Mouse (Mus musculus) stomach, embryonic 14.5 days (tissue): ENCODE data around the gene Mrpl53. TPM values are rescaled to one million over a fixed set of nuclear protein-coding genes. Genes with fewer than 3 reads are reported as not detected.
A peak's percentile ranks its signal among the peaks of the same experiment; 100 is the strongest.

Experiments
- ATAC-seq: fragments of 200-750 bp; cut with Nextera tagmentation; 2 replicates; pipeline ENCODE4 v1.8.0; 2017; ENCODE audit warnings: low read depth, moderate TSS enrichment; ENCODE audit not compliant: insufficient number of reproducible peaks, insufficient read depth, low FRiP score
- H3K27ac ChIP-seq: fragments of 300-500 bp; sonication (generic); 2 replicates; pipeline ENCODE4 v1.5.1; 2014; ENCODE audit warnings: mild to moderate bottlenecking, low read length, moderate library complexity, mixed read lengths
- H3K27me3 ChIP-seq: fragments of 300-500 bp; sonication (generic); 2 replicates; pipeline ENCODE4 v1.6.1; 2014; ENCODE audit warnings: low read length, control low read depth, mixed read lengths; ENCODE audit not compliant: control insufficient read depth, insufficient read depth
- H3K36me3 ChIP-seq: fragments of 300-500 bp; sonication (generic); 2 replicates; pipeline ENCODE4 v1.6.1; 2014; ENCODE audit warnings: mild to moderate bottlenecking, control low read depth, low read length, moderate library complexity, mixed read lengths; ENCODE audit not compliant: control insufficient read depth, insufficient read depth
- H3K4me1 ChIP-seq: fragments of 300-500 bp; sonication (generic); 2 replicates; pipeline ENCODE4 v1.6.1; 2014; ENCODE audit warnings: low read length, control low read depth, mixed read lengths; ENCODE audit not compliant: control insufficient read depth, insufficient read depth
- H3K4me2 ChIP-seq: fragments of 300-500 bp; sonication (generic); replicated peaks from 2 replicates; pipeline ENCODE4 v1.6.1; 2014; ENCODE audit warnings: low read depth, low read length, control low read depth
- H3K4me3 ChIP-seq: fragments of 300-500 bp; sonication (generic); 2 replicates; pipeline ENCODE4 v1.5.1; 2014; ENCODE audit warnings: low read depth, low read length, control low read depth
- H3K9ac ChIP-seq: fragments of 300-500 bp; sonication (generic); replicated peaks from 2 replicates; pipeline ENCODE4 v1.6.1; 2014; ENCODE audit warnings: low read depth, mild to moderate bottlenecking, control low read depth, low read length, moderate library complexity, mixed read lengths
- H3K9me3 ChIP-seq: fragments of 300-500 bp; sonication (generic); 2 replicates; pipeline ENCODE4 v1.6.1; 2016; ENCODE audit warnings: low read depth, low read length, control low read depth; ENCODE audit not compliant: control insufficient read depth
- WGBS: fragments of 180-500 bp; shearing (Covaris S2); extraction: QIAGEN DNeasy Blood & Tissue Kit; methylation state at CpG from one replicate; pipeline ENCODE4 v1.1.7; 2014; 5-methylcytosine and 5-hydroxymethylcytosine counted together
- polyA plus RNA-seq: library from polyadenylated mRNA; unstranded; fragments of >200 nt; fragmentation: Nextera tagmentation; extraction: Ambion mirVana; gene quantifications from 2 replicates; pipeline ENCODE4 v1.2.1, GENCODE M21; 2014

Mrpl53 gene
- polyA plus RNA-seq, 1 experiment from 2014 or later: 129 TPM

DNA sequence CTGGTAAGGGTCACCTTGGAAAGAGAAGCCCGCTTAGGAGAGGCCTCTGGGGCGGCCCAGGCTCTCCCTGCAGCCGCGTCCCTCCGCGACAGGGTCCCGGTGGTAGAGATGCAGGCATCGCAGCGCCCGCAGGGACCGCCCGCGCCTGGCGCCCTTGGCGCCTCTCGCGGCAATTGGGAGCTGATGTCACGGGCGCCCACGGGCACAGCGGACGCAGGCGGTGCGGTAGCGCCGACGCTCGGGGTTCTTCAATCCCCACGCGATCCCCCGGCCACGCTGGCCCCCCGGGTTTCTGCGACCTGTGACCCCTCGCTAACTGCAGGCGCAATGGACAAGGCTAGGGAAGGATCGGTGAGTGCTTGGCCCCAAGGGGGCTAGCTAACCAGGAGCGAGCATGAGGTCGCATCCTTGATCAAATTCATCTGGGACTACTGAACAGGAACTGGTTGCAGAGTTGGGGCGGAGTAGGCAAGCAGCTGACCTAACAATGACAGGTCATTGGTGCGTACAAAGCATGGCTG is 33.4 kb downstream of the Mrpl53 start:
- peaks cover 6% of the 10 kb centered on the region for H3K36me3 ChIP-seq
- no peaks in the 10 kb centered on the region for H3K27me3 ChIP-seq
- H3K4me1 ChIP-seq: peaks cover 17% of the 10 kb centered on the region
- ATAC-seq: no peak
- 0 out of 2 replicates have a peak overlapping the region, but pooled peaks have one; percentile 21 for H3K27ac ChIP-seq
- 11% methylated on average over 41 of the region's 41 CpGs for WGBS
- no peaks in the 10 kb centered on the region for H3K9me3 ChIP-seq
- H3K9ac ChIP-seq: peak overlapping the region; percentile 46; the same call in 1 of the 2 replicates
- H3K4me2 ChIP-seq: peak overlapping the region; percentile 50
- peak overlapping the region; percentile 17; the same call in 1 of the 2 replicates for H3K4me3 ChIP-seq

DNA sequence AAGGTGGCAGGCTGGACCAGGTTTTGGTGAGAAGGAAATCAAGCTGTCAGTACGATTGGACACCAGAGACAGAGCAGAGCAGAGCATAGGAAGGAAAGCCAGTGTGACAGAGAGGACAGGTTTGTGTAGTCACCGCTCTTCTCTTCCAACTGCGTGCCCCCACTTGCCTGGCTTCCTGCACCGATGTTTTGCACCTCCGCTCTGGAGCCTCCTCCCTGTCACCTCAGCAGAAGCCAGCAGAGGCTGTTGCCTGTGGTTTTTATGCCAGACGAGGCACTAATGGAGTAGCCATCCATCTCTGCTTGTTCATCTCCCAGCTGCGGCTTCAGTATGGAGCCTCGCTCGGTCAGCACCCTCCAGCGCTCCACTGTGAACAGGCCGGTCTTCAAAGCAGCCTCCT is 34.0 kb downstream of the Mrpl53 start:
- Histone ChIP-seq H3K9ac (no peak overlapping the region), H3K27ac (0 out of 2 replicates have a peak overlapping the region, but pooled peaks have one; percentile 21)

DNA sequence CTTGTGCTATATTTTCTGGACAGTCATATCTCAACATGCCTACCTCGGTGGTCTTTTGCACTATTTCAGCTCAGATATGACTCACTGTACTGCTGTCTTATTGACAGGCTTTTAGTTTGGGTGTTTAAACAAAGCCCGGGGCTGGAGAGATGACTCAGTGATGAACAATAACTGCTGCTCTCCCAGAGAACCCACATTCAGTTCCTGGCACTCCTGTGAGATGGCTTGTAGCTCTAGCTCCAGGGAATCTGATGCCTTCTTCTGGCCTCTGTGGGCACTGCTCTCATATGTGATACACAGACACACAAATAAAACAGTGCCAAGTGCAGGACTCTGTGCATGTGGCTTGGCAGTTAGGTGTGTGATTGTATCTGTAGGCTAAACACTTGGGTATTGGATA is 36.4 kb downstream of the Mrpl53 start:
- no peak overlapping the region for H3K4me3 ChIP-seq
- no peaks in the 10 kb centered on the region for H3K9me3 ChIP-seq
- no peak overlapping the region for H3K9ac ChIP-seq
- no peak overlapping the region for H3K27ac ChIP-seq
- H3K4me2 ChIP-seq: no peak overlapping the region
- H3K4me1 ChIP-seq: peaks cover 10% of the 10 kb centered on the region
- no peak for ATAC-seq
- H3K27me3 ChIP-seq: no peaks in the 10 kb centered on the region
- H3K36me3 ChIP-seq: peaks cover 27% of the 10 kb centered on the region
- WGBS: 54% methylated on average over 2 of the region's 2 CpGs

More for the DNA sequence above, 34.0 kb downstream of the Mrpl53 start:
- no peaks in the 10 kb centered on the region for H3K27me3 ChIP-seq
- no peak overlapping the region for H3K4me3 ChIP-seq
- H3K9me3 ChIP-seq: no peaks in the 10 kb centered on the region
- peaks cover 12% of the 10 kb centered on the region for H3K36me3 ChIP-seq
- no peak overlapping the region for H3K4me2 ChIP-seq
- ATAC-seq: no peak
- H3K4me1 ChIP-seq: peaks cover 17% of the 10 kb centered on the region
- 40% methylated on average over 11 of the region's 11 CpGs for WGBS

GRCm38 (mm10) chr6:83145805-83146204 is 37.0 kb downstream of the Mrpl53 start:
- Histone ChIP-seq H3K27ac (no peak overlapping the region), H3K36me3 (peaks cover 27% of the 10 kb centered on the region), H3K9me3 (no peaks in the 10 kb centered on the region), H3K4me1 (peaks cover 10% of the 10 kb centered on the region), H3K9ac (no peak overlapping the region), H3K4me3 (no peak overlapping the region), H3K27me3 (no peaks in the 10 kb centered on the region), H3K4me2 (no peak overlapping the region)
- WGBS: 61% methylated on average over 9 of the region's 9 CpGs
- ATAC-seq: no peak

GRCm38 (mm10) chr6:83147280-83147679 is 38.4 kb downstream of the Mrpl53 start:
- Histone ChIP-seq H3K4me1 (peaks cover 6% of the 10 kb centered on the region), H3K36me3 (peaks cover 28% of the 10 kb centered on the region), H3K4me3 (no peak overlapping the region), H3K27ac (no peak overlapping the region), H3K9ac (no peak overlapping the region), H3K9me3 (no peaks in the 10 kb centered on the region), H3K4me2 (no peak overlapping the region), H3K27me3 (no peaks in the 10 kb centered on the region)
- no peak for ATAC-seq
- 59% methylated on average over 7 of the region's 7 CpGs for WGBS

- WGBS: 33% methylated on average over 8 of the region's 8 CpGs
Measured at GRCm38 (mm10) chr6:83151721-83152120, 42.9 kb downstream of the Mrpl53 start.

DNA sequence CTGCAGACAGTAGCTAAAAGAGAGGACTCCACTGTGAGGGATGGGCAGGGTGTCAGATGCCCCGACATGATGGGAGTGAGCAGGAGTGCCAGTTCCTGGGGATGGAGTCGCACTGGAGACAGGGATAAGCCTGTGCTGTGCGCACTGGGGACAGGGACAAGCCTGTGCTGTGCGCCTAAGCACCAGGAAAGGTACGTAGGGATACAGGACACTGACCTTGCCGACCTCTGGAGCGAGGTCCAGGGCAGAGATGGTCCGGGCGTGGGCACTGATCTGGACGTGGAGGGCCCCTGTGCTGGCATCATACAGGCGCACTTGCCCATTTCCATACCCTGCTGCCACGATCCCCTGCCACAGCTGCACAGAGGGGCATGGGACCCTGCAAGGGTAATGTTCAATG is 44.2 kb downstream of the Mrpl53 start:
- H3K9ac ChIP-seq: no peak overlapping the region
- no peak for ATAC-seq
- H3K9me3 ChIP-seq: no peaks in the 10 kb centered on the region
- H3K27ac ChIP-seq: no peak overlapping the region
- WGBS: 89% methylated on average over 12 of the region's 12 CpGs
- H3K4me3 ChIP-seq: no peak overlapping the region
- no peaks in the 10 kb centered on the region for H3K4me1 ChIP-seq
- H3K4me2 ChIP-seq: no peak overlapping the region
- peaks cover 20% of the 10 kb centered on the region for H3K36me3 ChIP-seq
- no peaks in the 10 kb centered on the region for H3K27me3 ChIP-seq

More at GRCm38 (mm10) chr6:83151721-83152120, 42.9 kb downstream of the Mrpl53 start:
- Histone ChIP-seq H3K36me3 (peaks cover 33% of the 10 kb centered on the region), H3K9ac (no peak overlapping the region), H3K27ac (no peak overlapping the region), H3K9me3 (no peaks in the 10 kb centered on the region), H3K4me2 (no peak overlapping the region), H3K27me3 (no peaks in the 10 kb centered on the region), H3K4me3 (no peak overlapping the region), H3K4me1 (no peaks in the 10 kb centered on the region)
- ATAC-seq: no peak

DNA sequence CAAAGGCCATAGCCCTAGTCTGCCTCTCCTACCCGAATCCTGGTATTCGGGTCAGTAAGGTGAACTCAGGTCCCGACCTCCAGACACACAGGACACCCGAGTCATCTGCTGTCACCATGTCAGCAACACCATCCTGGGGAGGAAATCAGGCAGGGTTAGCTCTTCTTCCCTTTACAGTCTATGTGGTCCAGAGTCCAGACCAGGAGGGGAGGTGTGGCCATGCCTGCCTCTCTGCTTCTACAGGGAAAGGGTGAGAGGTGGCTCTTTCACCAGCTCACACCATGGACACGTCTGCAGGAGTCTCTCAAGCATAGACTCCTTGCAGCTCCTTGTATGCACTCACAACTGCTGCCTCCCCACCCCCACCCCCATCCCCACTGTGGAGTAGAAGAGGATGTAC is 44.6 kb downstream of the Mrpl53 start:
- no peak overlapping the region for H3K4me3 ChIP-seq
- H3K27ac ChIP-seq: no peak overlapping the region
- H3K27me3 ChIP-seq: no peaks in the 10 kb centered on the region
- WGBS: 72% methylated on average over 5 of the region's 5 CpGs
- ATAC-seq: no peak
- H3K4me1 ChIP-seq: no peaks in the 10 kb centered on the region
- H3K36me3 ChIP-seq: peaks cover 17% of the 10 kb centered on the region
- H3K9ac ChIP-seq: no peak overlapping the region
- no peaks in the 10 kb centered on the region for H3K9me3 ChIP-seq
- H3K4me2 ChIP-seq: no peak overlapping the region
